Mouse (Mus musculus) stomach, adult 2 months (tissue): ENCODE results near the gene Aldh2. TPM values are rescaled to one million over a fixed set of nuclear protein-coding genes. Genes with fewer than 3 reads are reported as not detected.

Source experiments
- polyA plus RNA-seq: library from polyadenylated mRNA; depleted of rRNA; stranded (reverse); fragments of >200 nt; gene quantifications from 2 replicates; pipeline ENCODE4 v1.2.3, GENCODE M21; 2012; rRNA removed

Gene Aldh2
- polyA plus RNA-seq: 326 and 343 TPM in 2 replicates

DNA sequence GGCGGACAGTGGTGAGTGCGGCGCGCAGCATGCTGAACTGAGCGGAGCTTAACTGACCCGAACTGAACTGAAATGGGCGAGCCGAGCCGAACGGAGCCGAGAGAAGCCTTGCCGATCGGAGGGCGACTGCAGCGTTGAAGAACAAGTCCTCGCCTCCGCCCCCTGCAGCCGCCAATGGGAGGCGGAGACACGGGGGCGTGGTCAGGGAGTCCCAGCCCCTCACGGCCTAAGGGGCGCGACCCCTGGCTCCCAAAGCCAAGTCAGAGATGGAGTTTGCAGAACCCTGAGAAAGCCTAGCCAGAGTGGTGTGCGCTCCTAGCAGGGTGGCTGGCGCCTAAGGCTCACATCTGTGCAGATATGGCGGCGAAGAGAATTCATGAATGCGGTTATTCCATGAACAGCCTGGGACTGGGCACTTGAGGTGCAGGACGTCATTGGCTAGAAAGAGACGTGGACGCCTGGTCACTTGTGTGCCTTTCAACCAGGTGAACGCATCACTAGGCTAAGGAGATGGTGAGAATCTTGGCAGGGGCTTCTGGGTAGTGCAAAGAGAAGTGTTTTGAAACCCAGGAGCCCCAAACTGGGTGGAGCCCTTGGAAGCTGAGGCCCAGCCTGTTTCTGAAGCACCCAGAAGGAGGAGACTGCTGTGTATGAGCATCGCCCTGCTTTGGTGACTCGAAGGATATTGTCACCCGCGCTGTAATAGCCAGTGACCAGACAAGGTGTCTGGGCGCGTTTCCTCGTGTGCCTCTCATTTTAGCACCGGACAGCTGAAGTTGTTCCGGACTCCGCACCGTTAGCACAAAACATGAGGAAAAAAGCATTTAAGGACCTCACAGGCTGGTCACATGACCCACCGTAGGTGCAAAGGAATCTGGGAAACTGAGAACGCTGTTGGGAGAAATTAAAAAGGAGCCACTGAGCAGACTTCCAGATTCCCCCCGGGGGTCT, at the start of gene Aldh2:
Gene Aldh2 (minus strand): TSS at position 374 of the 951 bp plus-strand sequence.

DNA sequence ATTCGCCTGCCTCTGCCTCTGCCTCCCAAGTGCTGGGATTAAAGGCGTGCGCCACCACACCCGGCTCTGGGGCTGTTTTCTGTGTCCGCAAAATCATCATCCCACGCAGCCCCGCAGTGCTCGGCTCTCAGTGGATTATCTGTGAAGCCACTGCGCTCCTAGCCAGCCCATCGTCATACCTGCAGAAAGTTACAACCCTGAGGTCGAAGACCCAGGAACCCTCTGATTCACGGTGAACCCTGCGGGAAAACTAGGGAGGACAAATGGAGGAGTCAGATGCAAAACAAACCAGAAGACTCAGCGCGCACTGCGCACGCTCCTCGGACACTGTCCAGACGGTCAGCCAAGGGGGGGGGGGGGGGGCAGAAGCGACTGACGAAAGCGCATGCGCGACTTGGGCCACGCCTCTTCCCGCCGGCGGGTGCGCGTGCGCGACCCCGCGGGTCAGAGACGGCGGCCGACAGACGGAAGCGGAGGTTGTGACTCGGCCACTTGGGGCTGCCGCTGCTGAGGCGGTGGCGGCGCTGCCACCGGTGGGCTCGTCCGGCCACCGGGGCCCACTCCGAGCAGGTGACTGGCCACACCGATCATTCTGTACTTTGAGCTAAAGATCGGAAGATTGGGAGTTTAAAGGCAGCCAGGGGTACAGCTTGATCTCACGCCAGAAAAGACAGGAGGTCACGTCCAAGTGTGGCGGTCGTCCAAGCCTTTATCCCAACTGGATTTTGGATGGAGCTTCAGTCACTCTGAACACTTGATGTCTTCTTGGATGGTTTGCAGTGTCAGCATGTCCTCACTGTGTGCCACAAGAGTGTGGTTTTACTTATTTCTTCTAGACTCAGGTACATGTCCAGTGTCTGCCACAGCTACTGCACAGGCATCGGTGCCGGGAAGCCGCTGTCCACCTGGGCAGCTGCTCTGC, 25.2 kb upstream of the Aldh2 start, which contains the start of gene Acad12:
Gene Acad12 (minus strand): TSS at position 347 of the 922 bp plus-strand sequence.

DNA sequence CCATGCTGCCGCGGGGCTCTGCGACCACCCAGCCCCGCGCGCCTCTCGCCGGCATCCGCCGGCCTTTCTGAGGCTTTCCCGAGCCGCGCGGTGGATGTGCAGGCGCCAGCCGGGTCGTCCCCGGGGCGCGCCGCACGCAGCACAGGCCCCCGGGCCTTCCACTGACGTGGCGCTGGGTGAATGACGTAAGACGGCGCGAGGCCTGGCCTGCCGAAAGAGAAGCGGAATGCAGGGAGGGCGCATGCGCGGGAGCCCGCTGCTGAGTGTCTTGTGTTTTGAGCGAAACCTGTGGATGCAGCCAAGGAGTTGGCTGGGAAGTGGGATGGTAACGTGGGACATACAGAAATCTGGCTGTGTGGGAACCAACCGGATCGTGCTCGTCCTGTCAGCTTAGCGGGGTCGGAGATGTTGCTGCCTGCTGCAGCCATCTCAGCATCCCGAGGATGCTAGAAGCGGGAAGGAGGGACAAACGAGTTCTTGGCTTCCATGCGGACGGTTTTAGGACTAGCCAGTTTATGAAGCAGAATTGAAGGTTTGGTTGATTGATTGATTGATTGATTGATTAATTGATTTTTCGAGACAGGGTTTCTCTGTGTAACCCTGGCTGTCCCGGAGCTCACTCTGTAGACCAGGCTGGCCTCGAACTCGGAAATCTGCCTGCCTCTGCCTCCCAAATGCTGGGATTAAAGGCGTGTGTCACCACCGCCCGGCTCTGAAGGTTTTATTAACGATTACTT, 47.7 kb downstream of the Aldh2 start, which contains the start of gene Mapkapk5:
Gene Mapkapk5 (minus strand): TSS at position 113 of the 737 bp plus-strand sequence.

DNA sequence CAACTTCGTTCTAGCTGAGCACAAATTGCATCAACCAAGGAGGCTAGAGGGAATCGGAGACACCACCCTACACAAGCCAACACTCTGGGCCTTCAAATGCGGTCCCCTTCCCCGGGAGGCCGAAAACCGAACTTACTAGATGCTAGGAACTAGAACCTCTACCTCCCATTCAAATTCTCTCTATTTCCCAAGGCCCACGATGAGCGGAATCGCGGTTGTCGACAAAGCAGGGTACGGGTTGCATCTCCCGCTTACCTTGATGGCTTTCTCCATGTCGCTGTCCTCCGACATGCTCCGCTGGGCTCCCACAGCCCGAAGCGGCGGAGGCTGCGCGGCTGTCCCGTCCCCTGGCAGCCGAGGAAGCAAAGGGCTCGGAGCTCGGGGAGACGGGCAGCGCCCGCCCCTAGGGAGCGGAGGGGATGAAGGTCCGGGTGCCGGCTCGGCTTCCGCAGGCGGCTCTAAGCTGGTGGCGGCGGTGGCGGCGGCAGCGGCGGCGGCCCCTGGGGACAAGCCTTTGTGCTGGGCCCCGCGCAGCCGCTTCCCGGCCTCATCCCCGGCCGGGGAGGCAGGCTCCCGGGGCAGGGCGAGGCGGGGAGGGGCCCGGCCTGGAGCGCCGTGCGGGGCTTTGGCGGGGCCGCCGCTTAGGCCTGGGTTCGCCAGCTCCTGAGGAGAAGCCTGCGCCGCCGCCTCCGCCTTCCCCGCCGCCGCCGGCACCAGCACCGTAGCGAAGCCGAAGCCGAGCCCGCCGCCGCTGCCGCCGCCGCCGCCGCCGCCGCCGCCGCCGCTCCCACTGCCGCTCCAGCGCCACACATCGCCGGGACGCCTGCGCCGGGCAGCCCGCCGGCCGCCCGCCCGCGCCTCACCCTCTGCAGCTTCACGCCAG, 48.5 kb downstream of the Aldh2 start, which contains the start of the genes Adam1a and Gm42878:
Gene Adam1a (minus strand): TSS at position 573 of the 883 bp plus-strand sequence.
Gene Gm42878 (minus strand): TSS at position 573 of the 883 bp plus-strand sequence.

Other genes starting within 250 kb of the Aldh2 start
- gene Trafd1, start 208.2 kb downstream of the Aldh2 start, polyA plus RNA-seq: 21.6 and 27.4 TPM in 2 replicates
- 2.1 and 3.7 TPM in 2 replicates for gene Naa25, start 195.9 kb downstream of the Aldh2 start, polyA plus RNA-seq
- gene Tmem116, start 141.9 kb downstream of the Aldh2 start, polyA plus RNA-seq: 1.7 and 1.8 TPM in 2 replicates
- 14.7 and 18.7 TPM in 2 replicates for gene Erp29, start 141.3 kb downstream of the Aldh2 start, polyA plus RNA-seq
- gene Adam1b, start 90.4 kb downstream of the Aldh2 start, polyA plus RNA-seq: not detected in 2 replicates
- gene Adam1a, start 48.3 kb downstream of the Aldh2 start, polyA plus RNA-seq: 0.66 and 1.3 TPM in 2 replicates
- not detected in 2 replicates for gene Gm42878, start 48.3 kb downstream of the Aldh2 start, polyA plus RNA-seq
- gene Mapkapk5, start 47.9 kb downstream of the Aldh2 start, polyA plus RNA-seq: 7.4 and 8.5 TPM in 2 replicates
- 2.2 and 2.5 TPM in 2 replicates for gene Acad12, start 25.1 kb upstream of the Aldh2 start, polyA plus RNA-seq
- 2.0 and 2.2 TPM in 2 replicates for gene Acad10, start 66.7 kb upstream of the Aldh2 start, polyA plus RNA-seq
- gene Brap, start 66.7 kb upstream of the Aldh2 start, polyA plus RNA-seq: 9.2 and 10.1 TPM in 2 replicates
- 62.7 and 68.1 TPM in 2 replicates for gene Atxn2, start 117.5 kb upstream of the Aldh2 start, polyA plus RNA-seq
- 12.3 and 23.1 TPM in 2 replicates for gene Sh2b3, start 243.8 kb upstream of the Aldh2 start, polyA plus RNA-seq